Mouse (Mus musculus): ENCODE results near the gene Mrps18b.

DNA sequence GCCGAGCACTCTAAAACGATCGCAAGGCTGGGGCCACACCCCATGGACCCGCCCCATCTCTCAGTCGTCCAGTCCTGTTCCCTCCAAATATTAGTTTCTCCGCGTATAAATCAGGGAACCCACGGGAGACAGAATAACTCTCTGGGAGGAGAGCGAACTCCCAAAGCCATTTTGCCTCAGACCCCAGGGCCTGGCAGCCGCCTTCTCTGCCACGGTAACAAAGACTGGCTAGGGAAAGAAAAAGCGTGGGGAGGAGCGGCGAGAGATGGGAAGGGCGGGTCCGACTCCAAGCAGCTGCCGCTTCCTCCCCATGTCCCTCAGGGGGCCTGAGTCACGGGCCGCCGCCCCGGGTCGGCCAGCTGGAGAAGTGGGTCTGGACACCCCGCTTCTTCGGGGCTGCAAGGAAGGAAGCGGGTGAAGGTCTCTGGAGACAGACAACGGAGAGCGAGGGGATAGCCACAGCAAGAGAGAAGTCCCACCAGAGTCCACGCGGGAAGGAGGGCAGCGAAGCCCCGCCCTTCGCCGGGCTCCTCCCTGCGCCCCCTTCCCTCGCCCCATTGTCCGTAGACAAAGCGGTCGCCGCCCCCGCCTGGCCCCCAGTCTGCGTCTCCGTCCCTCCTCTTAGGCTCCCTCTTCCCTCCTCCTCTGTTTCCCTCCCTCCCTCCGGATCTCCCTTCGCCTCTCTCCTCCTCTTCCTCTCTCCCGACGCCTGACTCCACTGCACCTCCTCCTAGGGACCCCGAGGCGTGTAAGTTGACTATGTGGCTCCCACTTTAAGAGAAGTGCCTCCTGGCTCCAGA lies 50.5 kb downstream of the Mrps18b start, which contains the start of gene Ppp1r18:
- TF ChIP-seq CTCF (IDR thresholded peaks at IDR 0.05; ENCODE audit: low read depth, low read length) (no peak), POLR2A (IDR thresholded peaks at IDR 0.05; ENCODE audit: insufficient read depth, low read length) (no peak)
